Mouse (Mus musculus) heart, postnatal 0 days (tissue): Measurements from ENCODE around the gene Sec63.

ENCODE experiments used
- CTCF ChIP-seq: IDR thresholded peaks from 2 replicates; pipeline ENCODE4 v1.5.1; 2016; ENCODE audit warnings: antibody characterized with exemption, control low read depth, low read depth
- EP300 ChIP-seq: IDR thresholded peaks from 2 replicates; pipeline ENCODE4 v1.6.1; 2016; ENCODE audit warnings: antibody characterized with exemption, low read depth

DNA sequence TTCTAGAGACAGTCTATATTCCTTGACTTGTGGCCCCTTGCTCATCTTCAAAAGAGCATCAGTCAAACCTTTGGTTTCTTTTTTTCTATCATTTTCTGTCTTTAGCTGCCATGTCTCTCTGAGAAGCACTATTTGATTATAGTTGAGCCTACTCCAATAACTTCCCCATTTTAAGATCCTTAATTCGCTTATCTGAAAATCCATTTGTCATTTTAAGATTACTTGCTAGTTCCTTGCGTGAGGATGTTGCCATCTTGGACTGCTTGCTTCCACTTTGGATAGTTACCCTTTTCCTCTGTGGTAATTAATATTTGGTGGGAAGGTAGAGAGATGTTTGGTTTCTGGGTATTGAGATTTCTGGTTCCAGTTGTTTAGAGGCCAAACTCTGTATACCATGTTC, 19.5 kb downstream of the Sec63 start:
- no peak for TF ChIP-seq CTCF
- TF ChIP-seq EP300, result no peak
